Mouse (Mus musculus): ENCODE measurements around the gene Pnrc2.
A peak's percentile ranks its signal among the peaks of the same experiment; 100 is the strongest.

DNA sequence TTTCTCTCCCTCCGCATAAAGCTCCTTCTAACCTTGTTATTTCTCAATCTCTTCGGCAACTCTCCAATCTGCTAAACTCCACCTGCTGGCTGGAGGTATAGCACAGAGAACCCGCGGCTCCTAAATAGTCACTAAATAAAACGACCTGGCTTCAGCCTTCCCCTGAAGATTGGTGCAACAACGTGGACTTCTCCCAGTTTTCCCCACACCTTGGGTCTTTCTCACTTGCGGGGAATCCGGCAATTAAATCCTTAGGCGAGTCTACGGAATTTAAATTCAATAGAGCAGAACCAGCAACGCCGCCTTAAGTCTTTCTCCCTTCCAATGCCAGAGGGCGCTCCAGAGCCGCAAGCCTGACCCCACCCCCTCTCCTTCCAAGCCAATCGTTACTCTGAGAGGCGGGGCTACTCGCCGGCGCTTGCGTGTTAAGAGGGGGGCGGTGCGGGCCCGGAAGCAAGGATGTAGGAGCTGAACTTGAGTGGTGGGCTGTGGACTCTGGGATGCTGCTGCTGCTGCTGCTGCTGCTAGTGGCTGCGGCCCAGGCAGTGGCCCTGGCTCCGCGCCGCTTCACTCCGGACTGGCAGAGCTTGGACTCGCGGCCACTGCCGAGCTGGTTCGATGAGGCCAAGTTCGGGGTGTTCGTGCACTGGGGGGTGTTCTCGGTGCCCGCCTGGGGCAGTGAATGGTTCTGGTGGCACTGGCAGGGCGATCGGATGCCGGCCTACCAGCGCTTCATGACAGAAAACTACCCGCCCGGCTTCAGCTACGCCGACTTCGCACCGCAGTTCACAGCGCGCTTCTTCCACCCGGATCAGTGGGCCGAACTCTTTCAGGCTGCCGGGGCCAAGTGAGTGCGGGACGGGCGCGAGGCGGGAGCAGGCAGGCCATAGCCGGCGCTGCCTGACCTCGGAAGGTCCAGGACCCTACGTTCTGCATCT, 46.9 kb upstream of the Pnrc2 start, which contains the start of gene Fuca1:
- TF ChIP-seq CTCF (IDR thresholded peaks at IDR 0.05; ENCODE audit: borderline replicate concordance, control insufficient read depth, extremely low read depth, insufficient read depth, low read length, poor library complexity): peak; percentile 84
- peak; percentile 58; the same call in 1 of the 2 replicates for TF ChIP-seq POLR2A (IDR thresholded peaks at IDR 0.05; ENCODE audit: control insufficient read depth, extremely low read depth, insufficient read depth, low read length, poor library complexity)
